Mouse (Mus musculus): ENCODE measurements at regions not wholly inside any gene's neighbourhood (a gene's known extent, or its start where the extent isn't known, plus 50 kb on each side); places are given as distances from the start of the nearest gene placed in this dataset.

- TF ChIP-seq EP300 (IDR thresholded peaks at IDR 0.05; ENCODE audit: insufficient read depth, low read depth, low read length) (no peak), CTCF (IDR thresholded peaks at IDR 0.05) (no peak), POLR2A (IDR thresholded peaks at IDR 0.05; ENCODE audit: insufficient read depth, low read depth, low read length) (no peak)
These were observed 156.5 kb upstream of the Pou3f3 start for GRCm38 (mm10) chr1:42539066-42539539.

All from heart, adult 2 months (tissue).